Mouse (Mus musculus): Measurements from ENCODE around the gene Prss46.

DNA sequence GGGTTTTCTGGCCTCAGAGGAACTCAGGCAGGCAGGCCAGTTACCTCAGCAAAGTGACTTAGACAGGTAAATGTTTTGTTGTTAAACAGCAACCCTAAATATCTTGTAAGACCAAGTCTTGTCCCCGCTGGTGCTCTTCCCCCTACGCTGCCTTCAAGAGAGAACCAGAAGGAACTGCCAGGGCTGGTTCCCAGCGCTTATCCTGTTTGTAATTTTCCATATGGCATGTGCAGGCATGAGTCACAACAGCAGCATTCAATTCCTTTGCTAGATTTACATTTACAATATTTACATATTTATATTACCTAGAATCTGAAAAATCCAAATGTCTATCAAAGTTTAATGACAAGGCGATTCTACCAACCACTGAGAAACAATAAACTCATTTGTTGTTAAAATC, 34.3 kb upstream of the Prss46 start:
- TF ChIP-seq CTCF (IDR thresholded peaks at IDR 0.05; ENCODE audit: extremely low read depth, insufficient read depth, low read length): no peak
- no peak for TF ChIP-seq POLR2A (IDR thresholded peaks at IDR 0.05; ENCODE audit: extremely low read depth, insufficient read depth, low read length)
